In genomic region chr16:31507794-31508526, GRCm38 (mm10) we compare ENCODE assay signal across 9 mouse cellular contexts.
DNase-seq lines count a peak whose midpoint lies in the region; ATAC-seq lines count a peak whose summit lies in the region.
"Had no signal": no experiment of that assay in that cellular context is flagged by ENCODE, and none has a peak within 500 bp of the region (broad histone marks: within the 10 kb centered on the region; RNA-seq: fewer than 3 reads in every experiment).

No protein-coding gene starts in this region.

- peak overlapping the region; percentile 94 for H3K27ac ChIP-seq in limb, embryonic 10.5 days
- H3K27ac ChIP-seq in midbrain, embryonic 13.5 days, result no peak overlapping the region

- H3K9ac ChIP-seq in midbrain, embryonic 13.5 days (replicated peaks), result no peak overlapping the region

- H3K36me3 ChIP-seq in limb, embryonic 10.5 days, result no peaks in the 10 kb centered on the region
- no peaks in the 10 kb centered on the region for H3K36me3 ChIP-seq in midbrain, embryonic 13.5 days
- H3K36me3 ChIP-seq: hindbrain, embryonic 15.5 days had no signal

- ATAC-seq in midbrain, embryonic 13.5 days, result peak; percentile 29

- 21% methylated on average over 14 of the region's 14 CpGs for WGBS in limb, embryonic 10.5 days
- WGBS in midbrain, embryonic 13.5 days, result 29% methylated on average over 14 of the region's 14 CpGs

- no peaks in the 10 kb centered on the region for H3K27me3 ChIP-seq in limb, embryonic 10.5 days (ENCODE audit: low read depth, poor library complexity, severe bottlenecking)
- peaks cover 7% of the 10 kb centered on the region; the same call in 1 of the 2 replicates for H3K27me3 ChIP-seq in midbrain, embryonic 13.5 days
- H3K27me3 ChIP-seq: hindbrain, embryonic 15.5 days had no signal

- peaks cover 58% of the 10 kb centered on the region for H3K4me1 ChIP-seq in limb, embryonic 10.5 days
- peaks cover 24% of the 10 kb centered on the region for H3K4me1 ChIP-seq in midbrain, embryonic 13.5 days (replicated peaks)

- intact Hi-C loops in left cerebral cortex, postnatal 4 days (cut with DNase I), result no loop called here

- H3K4me3 ChIP-seq in limb, embryonic 10.5 days, result peak overlapping the region; percentile 32; the same call in 1 of the 2 replicates
- H3K4me3 ChIP-seq in midbrain, embryonic 13.5 days (replicated peaks), result no peak overlapping the region

- no peak overlapping the region for H3K4me2 ChIP-seq in midbrain, embryonic 13.5 days (replicated peaks)

- DNase-seq in adrenal gland, postnatal 10 days, result peak; percentile 52
- no peak for DNase-seq in adrenal gland, adult 18-20 months (ENCODE audit: low spot score in 2 of 2)
- DNase-seq in urinary bladder, adult 18-20 months (ENCODE audit: low spot score in 2 of 2), result peak; percentile 46 to 48
- DNase-seq in urinary bladder, postnatal 25 days (ENCODE audit: low spot score), result no peak
- peak; percentile 62 for DNase-seq in limb, embryonic 10.5 days (ENCODE audit: low spot score)
- no peak for DNase-seq in left cerebral cortex, postnatal 4 days
- DNase-seq in right cerebral cortex, postnatal 4 days, result no peak

- no peaks in the 10 kb centered on the region for H3K9me3 ChIP-seq in limb, embryonic 10.5 days (replicated peaks)
- H3K9me3 ChIP-seq in midbrain, embryonic 13.5 days, result no peaks in the 10 kb centered on the region
- H3K9me3 ChIP-seq: hindbrain, embryonic 15.5 days had no signal

Comparison
In these comparisons a context has a peak if more than half of its experiments do, and no peak if none do; other contexts are left out.
1. DNase-seq: peak in adrenal gland, postnatal 10 days (single experiment), urinary bladder, adult 18-20 months (2 of 2) and limb, embryonic 10.5 days (single experiment); none in adrenal gland, adult 18-20 months (0 of 2), urinary bladder, postnatal 25 days (single experiment), left cerebral cortex, postnatal 4 days (single experiment) and right cerebral cortex, postnatal 4 days (single experiment).